Mouse (Mus musculus): ENCODE measurements around the gene Nyx.
A peak's percentile ranks its signal among the peaks of the same experiment; 100 is the strongest.
"Not testable (repeated sequence)": the region's sequence is repeated elsewhere in the genome, so short reads cannot be mapped to it uniquely, and the experiment has no call there.

Nyx gene

DNA sequence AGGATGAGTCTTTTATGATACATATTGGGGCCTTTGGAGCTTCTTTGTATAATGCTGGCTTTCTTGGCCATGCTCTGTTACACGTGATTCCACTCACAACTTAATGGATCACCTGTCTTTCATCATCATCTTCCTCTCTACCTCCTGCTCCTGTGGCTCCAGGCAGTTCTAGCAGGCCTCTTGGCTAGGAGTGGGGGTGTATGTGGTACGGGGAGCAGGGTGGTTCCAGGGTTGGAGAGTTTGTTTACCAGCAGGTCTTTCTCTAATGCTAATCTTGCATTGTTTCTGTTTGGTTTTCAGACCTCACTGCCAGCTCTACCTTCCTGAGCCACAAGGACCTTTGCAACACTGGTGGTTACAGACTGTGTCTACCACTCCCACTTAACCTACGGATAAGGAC, at the start of gene Nyx:
TSS of gene Nyx (plus strand) at position 301 of the 400 bp plus-strand sequence.
- no peak for DNase-seq (ENCODE audit: low read depth)

- DNase-seq (ENCODE audit: low read depth): no peak
Observed at GRCm38 (mm10) chrX:13422047-13422446, 43.9 kb upstream of the Nyx start.

DNA sequence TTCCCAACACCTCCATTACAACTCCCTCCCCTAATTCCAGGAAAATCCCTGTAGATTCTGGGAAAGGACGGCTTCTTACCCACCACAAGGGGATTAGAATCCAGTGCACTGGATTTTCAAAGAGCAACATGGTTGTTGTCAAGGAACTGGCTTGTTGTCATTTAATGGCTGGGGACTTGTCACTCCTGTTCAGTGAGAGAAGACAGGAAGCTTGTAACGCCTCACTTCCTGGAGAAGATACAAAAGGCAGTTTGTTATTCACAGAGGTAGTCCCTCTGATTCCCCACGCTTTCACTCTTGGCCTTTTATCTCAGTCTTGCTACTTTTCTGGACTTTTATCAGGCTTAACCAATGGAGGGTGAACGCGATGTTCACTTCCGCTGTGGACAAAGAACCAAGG, 34.5 kb upstream of the Nyx start:
- no peak for DNase-seq (ENCODE audit: low read depth)

GRCm38 (mm10) chrX:13436042-13436441, 29.9 kb upstream of the Nyx start:
- DNase-seq (ENCODE audit: low read depth): not testable (repeated sequence)

- DNase-seq (ENCODE audit: low read depth): not testable (repeated sequence)
Observed at GRCm38 (mm10) chrX:13456544-13456943, 9.4 kb upstream of the Nyx start.

GRCm38 (mm10) chrX:13458766-13459165, 7.1 kb upstream of the Nyx start:
- DNase-seq (ENCODE audit: low read depth): no peak

GRCm38 (mm10) chrX:13461266-13462261, 4.3 kb upstream of the Nyx start:
- DNase-seq (ENCODE audit: low read depth): no peak

GRCm38 (mm10) chrX:13462982-13463517, 2.9 kb upstream of the Nyx start:
- no peak for DNase-seq (ENCODE audit: low read depth)

GRCm38 (mm10) chrX:13466681-13467080, 771 bp downstream of the Nyx start:
- DNase-seq (ENCODE audit: low read depth): no peak

DNA sequence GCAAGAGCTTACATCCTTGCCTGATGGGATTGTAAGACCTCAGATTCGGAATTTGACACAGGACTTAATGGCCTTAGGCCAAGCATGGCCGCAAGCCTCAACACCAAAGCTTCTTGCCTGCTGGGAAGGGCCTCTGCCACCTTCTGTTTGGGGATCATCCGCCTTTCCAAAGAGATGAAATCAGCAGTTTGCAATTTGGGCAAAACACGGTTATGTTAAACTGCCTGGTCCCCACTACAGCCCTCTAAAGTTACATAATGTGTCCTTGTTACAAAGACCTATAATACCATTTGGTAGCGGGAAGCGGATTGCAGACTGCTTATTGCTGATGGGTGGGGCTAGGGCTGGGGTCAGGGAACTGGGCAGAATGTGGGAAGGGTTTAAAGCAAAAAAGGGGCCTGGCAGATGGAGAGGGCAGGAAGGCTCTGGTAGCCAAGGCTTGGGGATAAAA, 1.2 kb downstream of the Nyx start:
- no peak for DNase-seq (ENCODE audit: low read depth)

GRCm38 (mm10) chrX:13469160-13470116, 3.5 kb downstream of the Nyx start:
- DNase-seq (ENCODE audit: low read depth): no peak

DNA sequence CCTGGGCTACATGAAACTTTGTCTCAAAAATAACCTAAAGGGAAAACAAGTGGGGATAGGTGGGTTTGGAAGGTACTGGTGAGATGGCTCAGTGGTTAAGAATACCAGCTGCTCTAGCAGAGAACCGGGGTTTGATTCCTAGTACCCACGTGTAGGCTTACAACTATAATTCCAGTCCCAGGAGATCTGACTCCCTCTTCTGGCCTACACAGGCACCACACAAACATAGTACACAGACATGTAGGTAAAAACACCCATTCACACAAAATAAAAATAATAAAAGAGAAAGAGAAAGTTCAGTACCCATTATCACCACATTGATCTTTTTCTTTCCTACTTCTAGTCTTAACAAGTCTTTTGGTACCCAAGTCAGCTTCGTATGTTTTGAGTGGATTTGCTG, 6.0 kb downstream of the Nyx start:
- no peak for DNase-seq (ENCODE audit: low read depth)

GRCm38 (mm10) chrX:13472751-13473225, 6.9 kb downstream of the Nyx start:
- DNase-seq (ENCODE audit: low read depth): peak; percentile 71

DNA sequence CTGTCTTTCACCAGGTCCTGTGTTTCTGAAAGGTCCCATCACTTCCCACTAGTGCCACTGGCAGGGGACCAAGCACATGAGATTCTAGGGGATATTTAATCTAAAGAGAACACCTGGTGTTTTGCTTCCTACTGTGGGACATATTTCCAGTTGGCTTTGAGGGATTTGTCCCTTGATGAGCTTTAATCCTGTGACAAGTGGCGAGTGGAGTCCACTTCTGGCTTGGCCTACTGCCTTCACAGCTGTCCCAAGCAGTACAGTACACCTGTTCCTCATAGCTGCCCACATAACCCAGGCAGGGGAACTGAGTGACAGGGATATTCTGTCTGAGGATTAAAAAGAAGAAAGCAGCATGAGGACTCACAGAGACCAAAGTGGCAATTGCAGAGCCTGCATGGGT, 9.5 kb downstream of the Nyx start:
- no peak for DNase-seq (ENCODE audit: low read depth)

- DNase-seq (ENCODE audit: low read depth): no peak
Observed at GRCm38 (mm10) chrX:13477596-13477995, 11.7 kb downstream of the Nyx start.

DNA sequence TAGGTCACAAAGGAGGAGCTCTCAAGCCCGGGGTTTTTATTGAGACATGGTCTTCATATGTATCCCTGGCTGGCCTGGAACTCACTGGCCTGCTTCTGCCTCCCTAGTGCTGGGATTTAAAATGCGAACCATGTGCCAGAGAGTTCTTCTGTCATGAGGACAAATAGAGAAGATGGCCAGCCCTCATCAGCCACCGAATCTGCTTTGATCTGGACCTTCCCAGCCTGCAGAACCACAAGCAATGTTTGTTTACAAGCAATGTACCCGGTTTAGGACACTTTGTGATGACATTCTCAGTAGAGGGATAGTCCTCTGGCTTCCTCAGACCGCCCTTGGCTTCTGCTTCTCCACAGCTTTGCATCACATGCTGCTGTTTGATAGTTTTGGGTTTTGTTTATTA, 12.4 kb downstream of the Nyx start:
- DNase-seq (ENCODE audit: low read depth): no peak

DNA sequence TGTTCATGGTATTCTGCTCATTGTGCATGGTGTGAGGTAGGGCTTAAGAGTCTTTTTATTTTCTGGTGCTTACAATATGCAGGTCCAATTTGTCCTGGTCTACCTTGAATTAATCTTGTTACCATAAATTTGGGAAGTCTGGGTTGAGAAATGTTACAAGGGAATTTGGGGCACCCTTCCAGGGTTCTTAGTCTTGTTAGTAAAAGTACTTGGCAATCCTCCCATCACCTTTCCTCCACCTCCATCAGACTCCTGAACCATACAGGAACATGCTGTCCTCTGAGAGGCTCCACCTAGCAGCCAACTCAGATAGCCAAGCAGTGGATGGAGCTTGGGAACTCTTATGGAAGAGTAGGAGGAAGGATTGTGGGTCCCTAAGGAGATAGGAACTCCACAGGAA, 13.7 kb downstream of the Nyx start:
- no peak for DNase-seq (ENCODE audit: low read depth)

- no peak for DNase-seq (ENCODE audit: low read depth)
Observed at GRCm38 (mm10) chrX:13482576-13482975, 16.7 kb downstream of the Nyx start.

GRCm38 (mm10) chrX:13484447-13484846, 18.5 kb downstream of the Nyx start:
- no peak for DNase-seq (ENCODE audit: low read depth)

DNA sequence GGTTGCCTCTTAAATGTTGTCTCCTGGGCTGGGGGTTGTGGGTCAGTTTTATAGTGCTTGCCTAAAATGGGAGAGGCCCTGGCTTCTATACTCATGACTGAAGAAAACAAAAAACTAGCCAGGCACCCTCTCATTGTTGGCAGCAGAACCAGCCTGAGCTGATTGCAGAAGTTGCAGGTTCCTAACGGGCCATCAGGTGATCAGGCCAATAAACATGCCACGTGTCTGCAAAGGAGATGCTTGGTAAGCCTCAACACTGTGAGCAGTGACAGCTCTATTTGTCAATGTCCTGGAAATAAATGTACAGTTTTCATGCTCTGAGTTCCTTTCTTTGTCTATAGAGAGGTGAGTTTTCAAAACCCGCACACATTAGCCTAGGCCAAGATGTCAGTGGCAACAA, 23.1 kb downstream of the Nyx start:
- no peak for DNase-seq (ENCODE audit: low read depth)

GRCm38 (mm10) chrX:13489761-13490160, 23.9 kb downstream of the Nyx start:
- no peak for DNase-seq (ENCODE audit: low read depth)

GRCm38 (mm10) chrX:13490941-13491340, 25.0 kb downstream of the Nyx start:
- no peak for DNase-seq (ENCODE audit: low read depth)

Measured in fibroblast of lung, adult 2 months (primary cell).